Mouse (Mus musculus) embryonic facial prominence, embryonic 13.5 days (tissue): ENCODE measurements around the gene Thrsp. TPM values are rescaled to one million over a fixed set of nuclear protein-coding genes. Genes with fewer than 3 reads are reported as not detected.
"Not testable (repeated sequence)": the region's sequence is repeated elsewhere in the genome, so short reads cannot be mapped to it uniquely, and the experiment has no call there.

Source experiments
- ATAC-seq: fragments of 200-750 bp; cut with Nextera tagmentation; 2 replicates; pipeline ENCODE4 v1.8.0; 2017; ENCODE audit warnings: low read depth; ENCODE audit not compliant: insufficient number of reproducible peaks, insufficient read depth, low FRiP score, low TSS enrichment
- H3K27ac ChIP-seq: fragments of 300-500 bp; sonication (generic); 2 replicates; pipeline ENCODE4 v1.5.1; 2015; ENCODE audit warnings: moderate library complexity, mild to moderate bottlenecking, inconsistent platforms
- H3K27me3 ChIP-seq: fragments of 300-500 bp; sonication (generic); 2 replicates; pipeline ENCODE4 v1.6.1; 2015; ENCODE audit warnings: mild to moderate bottlenecking, inconsistent platforms
- H3K36me3 ChIP-seq: fragments of 300-500 bp; sonication (generic); 2 replicates; pipeline ENCODE4 v1.6.1; 2015; ENCODE audit warnings: mild to moderate bottlenecking, inconsistent platforms
- H3K4me1 ChIP-seq: fragments of 300-500 bp; sonication (generic); 2 replicates; pipeline ENCODE4 v1.6.1; 2015; ENCODE audit warnings: inconsistent platforms
- H3K4me2 ChIP-seq: fragments of 300-500 bp; sonication (generic); 2 replicates; pipeline ENCODE4 v1.6.1; 2015; ENCODE audit warnings: moderate library complexity, mild to moderate bottlenecking, inconsistent platforms
- H3K4me3 ChIP-seq: fragments of 300-500 bp; sonication (generic); 2 replicates; pipeline ENCODE4 v1.5.1; 2015; ENCODE audit warnings: mild to moderate bottlenecking, inconsistent platforms
- H3K9ac ChIP-seq: fragments of 300-500 bp; sonication (generic); 2 replicates; pipeline ENCODE4 v1.6.1; 2015; ENCODE audit warnings: mild to moderate bottlenecking, inconsistent platforms
- H3K9me3 ChIP-seq: fragments of 300-500 bp; sonication (generic); 2 replicates; pipeline ENCODE4 v1.6.1; 2016; ENCODE audit warnings: inconsistent platforms
- WGBS: fragments of 180-500 bp; shearing (Covaris S2); methylation state at CpG from one replicate; pipeline ENCODE4 v1.1.7; 2015; ENCODE audit warnings: mixed read lengths; 5-methylcytosine and 5-hydroxymethylcytosine counted together
- polyA plus RNA-seq: library from polyadenylated mRNA; unstranded; fragments of >200 nt; fragmentation: Nextera tagmentation; extraction: Ambion mirVana; gene quantifications from 2 replicates; pipeline ENCODE4 v1.2.1, GENCODE M21; 2015

Gene Thrsp
- 0.63 and 1.0 TPM in 2 replicates for polyA plus RNA-seq

- H3K4me3 ChIP-seq = no peak within 1 kb of the TSS
- no peak within 1 kb of the TSS for H3K27ac ChIP-seq
- H3K9me3 ChIP-seq = no peaks in the 10 kb centered on the region
- peaks cover 4% of the 10 kb centered on the region; the same call in 1 of the 2 replicates for H3K4me1 ChIP-seq
- H3K4me2 ChIP-seq = no peak within 1 kb of the TSS
- peaks cover 6% of the 10 kb centered on the region; the same call in 1 of the 2 replicates for H3K36me3 ChIP-seq
- ATAC-seq = no peak
- H3K27me3 ChIP-seq = no peaks in the 10 kb centered on the region
- no peak within 1 kb of the TSS for H3K9ac ChIP-seq
- 80% methylated on average over 25 of the region's 25 CpGs for WGBS
Measured at GRCm38 (mm10) chr7:97416906-97417777, at the start of gene Thrsp. TSS of gene Thrsp (minus strand) at chr7:97417730.

- H3K9ac ChIP-seq = no peak overlapping the region
- no peaks in the 10 kb centered on the region for H3K9me3 ChIP-seq
- peaks cover 7% of the 10 kb centered on the region for H3K36me3 ChIP-seq
- H3K4me3 ChIP-seq = no peak overlapping the region
- H3K27ac ChIP-seq = no peak overlapping the region
- ATAC-seq = no peak
- peaks cover 21% of the 10 kb centered on the region for H3K4me1 ChIP-seq
- WGBS = 62% methylated on average over 3 of the region's 3 CpGs
- no peaks in the 10 kb centered on the region for H3K27me3 ChIP-seq
- no peak overlapping the region for H3K4me2 ChIP-seq
Measured at GRCm38 (mm10) chr7:97455577-97455976, 38.0 kb upstream of the Thrsp start.

GRCm38 (mm10) chr7:97454795-97455194 lies 37.3 kb upstream of the Thrsp start:
- ATAC-seq = no peak
- Histone ChIP-seq H3K36me3 (peaks cover 7% of the 10 kb centered on the region), H3K27ac (no peak overlapping the region), H3K4me2 (no peak overlapping the region), H3K4me1 (peaks cover 21% of the 10 kb centered on the region), H3K9me3 (no peaks in the 10 kb centered on the region), H3K9ac (no peak overlapping the region), H3K4me3 (no peak overlapping the region), H3K27me3 (no peaks in the 10 kb centered on the region)
- WGBS = 92% methylated on average over 10 of the region's 10 CpGs

- H3K27me3 ChIP-seq = no peaks in the 10 kb centered on the region
- WGBS = 6% methylated on average over 27 of the region's 27 CpGs
- H3K9ac ChIP-seq = peak overlapping the region; percentile 76
- peaks cover 7% of the 10 kb centered on the region for H3K36me3 ChIP-seq
- peak overlapping the region; percentile 87 for H3K4me2 ChIP-seq
- peaks cover 21% of the 10 kb centered on the region for H3K4me1 ChIP-seq
- ATAC-seq = no peak
- peak overlapping the region; percentile 50 for H3K4me3 ChIP-seq
- H3K27ac ChIP-seq = peak overlapping the region; percentile 57; the same call in 1 of the 2 replicates
- H3K9me3 ChIP-seq = 0 out of 2 replicates have a peak, but pooled peaks cover 3% of the 10 kb centered on the region
Measured at GRCm38 (mm10) chr7:97453141-97453921, 35.8 kb upstream of the Thrsp start.

GRCm38 (mm10) chr7:97452196-97452595 lies 34.7 kb upstream of the Thrsp start:
- 73% methylated on average over 6 of the region's 6 CpGs for WGBS
- Histone ChIP-seq H3K4me3 (no peak overlapping the region), H3K4me1 (peaks cover 24% of the 10 kb centered on the region), H3K27ac (no peak overlapping the region), H3K9me3 (0 out of 2 replicates have a peak, but pooled peaks cover 3% of the 10 kb centered on the region), H3K4me2 (no peak overlapping the region), H3K9ac (no peak overlapping the region), H3K27me3 (no peaks in the 10 kb centered on the region), H3K36me3 (no peaks in the 10 kb centered on the region)
- no peak for ATAC-seq

- peaks cover 36% of the 10 kb centered on the region for H3K4me1 ChIP-seq
- not testable (repeated sequence) for H3K9ac ChIP-seq, ATAC-seq, H3K36me3 ChIP-seq, H3K4me3 ChIP-seq, H3K9me3 ChIP-seq, H3K27ac ChIP-seq, H3K4me2 ChIP-seq, H3K27me3 ChIP-seq
- 81% methylated on average over 2 of the region's 2 CpGs for WGBS
Measured at GRCm38 (mm10) chr7:97451023-97451422, 33.5 kb upstream of the Thrsp start, which contains the start of gene Kctd14. TSS of gene Kctd14 (plus strand) at chr7:97451323.

- 0 out of 2 replicates have a peak overlapping the region, but pooled peaks have one; percentile 17 for H3K9ac ChIP-seq
- H3K4me3 ChIP-seq = no peak overlapping the region
- peak overlapping the region; percentile 87 for H3K27ac ChIP-seq
- no peak for ATAC-seq
- no peaks in the 10 kb centered on the region for H3K36me3 ChIP-seq
- no peak overlapping the region for H3K4me2 ChIP-seq
- no peaks in the 10 kb centered on the region for H3K27me3 ChIP-seq
- peaks cover 27% of the 10 kb centered on the region for H3K4me1 ChIP-seq
- WGBS = 49% methylated on average over 6 of the region's 6 CpGs
- H3K9me3 ChIP-seq = 0 out of 2 replicates have a peak, but pooled peaks cover 3% of the 10 kb centered on the region
Measured at GRCm38 (mm10) chr7:97447050-97447531, 29.6 kb upstream of the Thrsp start.

- ATAC-seq = peak; percentile 82
- H3K4me3 ChIP-seq = no peak overlapping the region
Measured at GRCm38 (mm10) chr7:97446171-97446925, 28.8 kb upstream of the Thrsp start.

GRCm38 (mm10) chr7:97438986-97439385 lies 21.5 kb upstream of the Thrsp start:
- no peak for ATAC-seq
- H3K27ac ChIP-seq = no peak overlapping the region
- H3K27me3 ChIP-seq = no peaks in the 10 kb centered on the region

More at GRCm38 (mm10) chr7:97446171-97446925, 28.8 kb upstream of the Thrsp start:
- peak overlapping the region; percentile 87 for H3K27ac ChIP-seq
- H3K36me3 ChIP-seq = no peaks in the 10 kb centered on the region
- WGBS = 26% methylated on average over 6 of the region's 6 CpGs
- peaks cover 23% of the 10 kb centered on the region for H3K4me1 ChIP-seq
- 0 out of 2 replicates have a peak overlapping the region, but pooled peaks have one; percentile 17 for H3K9ac ChIP-seq
- 0 out of 2 replicates have a peak, but pooled peaks cover 3% of the 10 kb centered on the region for H3K9me3 ChIP-seq
- no peaks in the 10 kb centered on the region for H3K27me3 ChIP-seq
- no peak overlapping the region for H3K4me2 ChIP-seq

GRCm38 (mm10) chr7:97434517-97434916 lies 17.0 kb upstream of the Thrsp start:
- H3K36me3 ChIP-seq = no peaks in the 10 kb centered on the region
- no peak for ATAC-seq
- WGBS = 71% methylated on average over 10 of the region's 10 CpGs

More at GRCm38 (mm10) chr7:97438986-97439385, 21.5 kb upstream of the Thrsp start:
- no peak overlapping the region for H3K9ac ChIP-seq
- H3K4me2 ChIP-seq = no peak overlapping the region
- H3K9me3 ChIP-seq = no peaks in the 10 kb centered on the region
- H3K36me3 ChIP-seq = no peaks in the 10 kb centered on the region
- H3K4me1 ChIP-seq = peaks cover 10% of the 10 kb centered on the region
- no peak overlapping the region for H3K4me3 ChIP-seq

GRCm38 (mm10) chr7:97433517-97433916 lies 16.0 kb upstream of the Thrsp start:
- not testable (repeated sequence) for H3K27ac ChIP-seq, ATAC-seq, H3K4me3 ChIP-seq, H3K4me2 ChIP-seq, H3K9ac ChIP-seq, H3K36me3 ChIP-seq, H3K27me3 ChIP-seq, H3K9me3 ChIP-seq
- WGBS = 67% methylated on average over 3 of the region's 3 CpGs
- H3K4me1 ChIP-seq = peaks cover 32% of the 10 kb centered on the region

More at GRCm38 (mm10) chr7:97434517-97434916, 17.0 kb upstream of the Thrsp start:
- Histone ChIP-seq H3K27ac (no peak overlapping the region), H3K9me3 (no peaks in the 10 kb centered on the region), H3K4me2 (no peak overlapping the region), H3K4me1 (peaks cover 27% of the 10 kb centered on the region), H3K9ac (no peak overlapping the region), H3K4me3 (no peak overlapping the region), H3K27me3 (no peaks in the 10 kb centered on the region)
